Mouse (Mus musculus) heart, postnatal 14 days (tissue): ENCODE results near the gene Dusp10. TPM values are rescaled to one million over a fixed set of nuclear protein-coding genes. Genes with fewer than 3 reads are reported as not detected.

Experiments used
- DNase-seq, 2 experiments: peaks; one replicate each; pipeline ENCODE4 v3.0.0; 2021 to 2022
- intact Hi-C: fragments of 180-260 bp; cut with DNase I; formaldehyde crosslinking; loops from one replicate; pipeline ENCODE4 v1.15.1; 2025
- long read RNA-seq, 2 experiments: library from polyadenylated mRNA; stranded (forward); transcript quantifications; one replicate each; pipeline ENCODE4 v2.0.0; 2021
- total RNA-seq, 2 experiments: library from RNA; stranded (reverse); gene quantifications; 2 replicates each; pipeline ENCODE4 v1.2.3; 2021

Dusp10 gene
- total RNA-seq, result 1 to 10 TPM; 6.9 to 7.2 TPM
- long read RNA-seq, experiment 1, partial matches to known transcripts, result 2 of 6 reads
- long read RNA-seq, experiment 1, other reads (novel, unspliced or antisense), result 1 of 6 reads
- long read RNA-seq, experiment 2, partial matches to known transcripts, result 1 of 8 reads
- long read RNA-seq, experiment 2, other reads (novel, unspliced or antisense), result 3 of 8 reads

GRCm38 (mm10) chr1:184013106-184013505 is at the start of gene Dusp10:
Gene Dusp10 (plus strand): TSS chr1:184013302.
- intact Hi-C loops, result no loop called here
- DNase-seq, result no peak

GRCm38 (mm10) chr1:183965341-183965740 is 47.8 kb upstream of the Dusp10 start:
- DNase-seq, result no peak
- intact Hi-C loops, result no loop called here

GRCm38 (mm10) chr1:183969265-183969664 is 43.8 kb upstream of the Dusp10 start:
- DNase-seq, result no peak
- intact Hi-C loops, result no loop called here

GRCm38 (mm10) chr1:183979814-183980243 is 33.3 kb upstream of the Dusp10 start:
- intact Hi-C loops, result no loop called here
- DNase-seq, result peak in 1 of 2 experiments; percentile 3

- no peak for DNase-seq
- intact Hi-C loops, result no loop called here
These were observed 31.0 kb upstream of the Dusp10 start for GRCm38 (mm10) chr1:183982108-183982507.

- DNase-seq, result no peak
- intact Hi-C loops, result no loop called here
These were observed 25.3 kb upstream of the Dusp10 start for GRCm38 (mm10) chr1:183987711-183988245.

GRCm38 (mm10) chr1:183991921-183992320 is 21.2 kb upstream of the Dusp10 start:
- intact Hi-C loops, result no loop called here
- no peak for DNase-seq

GRCm38 (mm10) chr1:183997207-183997606 is 15.9 kb upstream of the Dusp10 start:
- intact Hi-C loops, result no loop called here
- DNase-seq, result no peak

- no peak for DNase-seq
- intact Hi-C loops, result no loop called here
These were observed 10.6 kb upstream of the Dusp10 start for GRCm38 (mm10) chr1:184002470-184002869.

GRCm38 (mm10) chr1:184004311-184004710 is 8.8 kb upstream of the Dusp10 start:
- intact Hi-C loops, result no loop called here
- no peak for DNase-seq

- no peak for DNase-seq
- intact Hi-C loops, result no loop called here
These were observed 7.6 kb upstream of the Dusp10 start for GRCm38 (mm10) chr1:184005315-184006058.

GRCm38 (mm10) chr1:184006086-184006485 is 7.0 kb upstream of the Dusp10 start:
- no peak for DNase-seq
- intact Hi-C loops, result no loop called here

GRCm38 (mm10) chr1:184011311-184011710 is 1.8 kb upstream of the Dusp10 start:
- DNase-seq, result no peak
- intact Hi-C loops, result no loop called here

- intact Hi-C loops, result no loop called here
- DNase-seq, result no peak
These were observed 989 bp downstream of the Dusp10 start for GRCm38 (mm10) chr1:184014091-184014490.

- DNase-seq, result no peak
- intact Hi-C loops, result no loop called here
These were observed 3.1 kb downstream of the Dusp10 start for GRCm38 (mm10) chr1:184015995-184016730.

GRCm38 (mm10) chr1:184017606-184018005 is 4.5 kb downstream of the Dusp10 start:
- DNase-seq, result no peak
- intact Hi-C loops, result no loop called here

GRCm38 (mm10) chr1:184019042-184019721 is 6.1 kb downstream of the Dusp10 start:
- no peak for DNase-seq
- intact Hi-C loops, result no loop called here

GRCm38 (mm10) chr1:184019722-184020107 is 6.6 kb downstream of the Dusp10 start:
- intact Hi-C loops, result no loop called here
- DNase-seq, result no peak

- intact Hi-C loops, result no loop called here
- no peak for DNase-seq
These were observed 10.9 kb downstream of the Dusp10 start for GRCm38 (mm10) chr1:184023971-184024370.

- no peak for DNase-seq
- intact Hi-C loops, result no loop called here
These were observed 11.5 kb downstream of the Dusp10 start for GRCm38 (mm10) chr1:184024631-184025030.

- intact Hi-C loops, result no loop called here
- DNase-seq, result no peak
These were observed 12.0 kb downstream of the Dusp10 start for GRCm38 (mm10) chr1:184025079-184025478.
